Mouse (Mus musculus): Measurements from ENCODE around the gene Zbed5.

DNA sequence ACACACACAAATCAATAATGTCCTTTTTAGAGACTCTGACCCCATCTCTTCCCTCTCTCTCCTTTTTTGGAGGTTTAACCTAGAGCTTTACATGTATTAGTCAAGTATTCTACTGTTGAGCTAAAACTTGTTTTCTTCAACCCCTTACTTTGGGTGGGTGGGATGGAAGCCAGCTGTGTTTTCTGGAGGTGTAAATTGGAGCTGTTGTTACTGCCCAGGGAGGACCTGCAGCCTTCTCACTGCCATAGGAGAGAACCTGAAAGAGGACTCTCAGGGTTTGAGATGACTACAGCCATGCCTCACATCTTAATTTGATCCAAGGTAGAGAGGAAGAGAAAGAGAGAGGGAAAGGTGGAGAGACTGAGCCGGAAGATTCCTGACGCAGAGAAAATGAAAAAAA is 44.8 kb downstream of the Zbed5 start:
- TF ChIP-seq POLR2A (IDR thresholded peaks at IDR 0.05; ENCODE audit: control insufficient read depth in 1 of 2, insufficient read depth in 1 of 2, low read depth in 1 of 2, low read length in 2 of 2, poor library complexity in 1 of 2), result no peak
- TF ChIP-seq CHD2 (IDR thresholded peaks at IDR 0.05; ENCODE audit: low read length), result no peak
- TF ChIP-seq CTCF (IDR thresholded peaks at IDR 0.05 in 2 of 3, conservative IDR thresholded peaks at IDR 0.05 in 1 of 3; ENCODE audit: control insufficient read depth in 1 of 3, insufficient read depth in 1 of 3, low read depth in 2 of 3, low read length in 3 of 3, poor library complexity in 1 of 3, severe bottlenecking in 1 of 3), result no peak
- no peak for TF ChIP-seq MAX (IDR thresholded peaks at IDR 0.05; ENCODE audit: low read length)
- no peak for TF ChIP-seq SMC3 (IDR thresholded peaks at IDR 0.05; ENCODE audit: low read depth, low read length)
- no peak for TF ChIP-seq MAFK (IDR thresholded peaks at IDR 0.05; ENCODE audit: borderline replicate concordance, low read depth, low read length)
